Mouse (Mus musculus): Measurements from ENCODE around the gene Sbf2.

- TF ChIP-seq CTCF (IDR thresholded peaks at IDR 0.05; ENCODE audit: control insufficient read depth, insufficient read depth, insufficient replicate concordance, low read depth, low read length) (no peak), POLR2A (IDR thresholded peaks at IDR 0.05; ENCODE audit: control insufficient read depth, low read depth, low read length) (no peak)
Measured at GRCm38 (mm10) chr7:110267014-110267413, 347.7 kb downstream of the Sbf2 start.
